Mouse (Mus musculus) CH12.LX (cell line): ENCODE data around the gene Grid2.

Source experiments
- CTCF ChIP-seq, 2 experiments: IDR thresholded peaks in 1 of 2; conservative IDR thresholded peaks in 1 of 2; 2 replicates each; pipeline ENCODE4 v1.5.1; 2011 to 2012; ENCODE audit warnings: low read depth in 2 of 2, low read length in 2 of 2, improper control_type of control experiment in 1 of 2, inconsistent platforms in 1 of 2, mild to moderate bottlenecking in 1 of 2, moderate library complexity in 1 of 2
- EP300 ChIP-seq: IDR thresholded peaks from 2 replicates; pipeline ENCODE4 v1.6.1; 2011; ENCODE audit warnings: low read length, improper control_type of control experiment
- JUN ChIP-seq: IDR thresholded peaks from 2 replicates; pipeline ENCODE4 v1.6.1; 2011; ENCODE audit warnings: low read depth, mild to moderate bottlenecking, low read length, improper control_type of control experiment, moderate library complexity; ENCODE audit not compliant: insufficient read depth
- MAX ChIP-seq: IDR thresholded peaks from 2 replicates; pipeline ENCODE4 v1.6.1; 2011; ENCODE audit warnings: low read length, improper control_type of control experiment
- NELFE ChIP-seq: IDR thresholded peaks from 2 replicates; pipeline ENCODE4 v1.6.1; 2011; ENCODE audit warnings: low read depth, low read length, improper control_type of control experiment
- PAX5 ChIP-seq: IDR thresholded peaks from 2 replicates; pipeline ENCODE4 v1.6.1; 2012; ENCODE audit warnings: low read length, inconsistent platforms, mixed read lengths
- POLR2A ChIP-seq: IDR thresholded peaks from 2 replicates; pipeline ENCODE4 v1.6.1; 2011; ENCODE audit warnings: low read depth, mild to moderate bottlenecking, improper control_type of control experiment, low read length

GRCm38 (mm10) chr6:64617417-64618135, 1361.9 kb downstream of the Grid2 start:
- TF ChIP-seq CTCF (conservative IDR thresholded peaks at IDR 0.05 in 1 of 2, IDR thresholded peaks at IDR 0.05 in 1 of 2; ENCODE audit: low read depth in 2 of 2, low read length in 2 of 2) (no peak), EP300 (no peak), PAX5 (no peak), POLR2A (no peak), MAX (no peak), NELFE (no peak), JUN (no peak)
